Mouse (Mus musculus): ENCODE results near the gene Ikzf4. TPM values are rescaled to one million over a fixed set of nuclear protein-coding genes. Genes with fewer than 3 reads are reported as not detected.
A peak's percentile ranks its signal among the peaks of the same experiment; 100 is the strongest.

Gene Ikzf4
- polyA plus RNA-seq, 1 experiment from 2014 or later, result 4.1 TPM

DNA sequence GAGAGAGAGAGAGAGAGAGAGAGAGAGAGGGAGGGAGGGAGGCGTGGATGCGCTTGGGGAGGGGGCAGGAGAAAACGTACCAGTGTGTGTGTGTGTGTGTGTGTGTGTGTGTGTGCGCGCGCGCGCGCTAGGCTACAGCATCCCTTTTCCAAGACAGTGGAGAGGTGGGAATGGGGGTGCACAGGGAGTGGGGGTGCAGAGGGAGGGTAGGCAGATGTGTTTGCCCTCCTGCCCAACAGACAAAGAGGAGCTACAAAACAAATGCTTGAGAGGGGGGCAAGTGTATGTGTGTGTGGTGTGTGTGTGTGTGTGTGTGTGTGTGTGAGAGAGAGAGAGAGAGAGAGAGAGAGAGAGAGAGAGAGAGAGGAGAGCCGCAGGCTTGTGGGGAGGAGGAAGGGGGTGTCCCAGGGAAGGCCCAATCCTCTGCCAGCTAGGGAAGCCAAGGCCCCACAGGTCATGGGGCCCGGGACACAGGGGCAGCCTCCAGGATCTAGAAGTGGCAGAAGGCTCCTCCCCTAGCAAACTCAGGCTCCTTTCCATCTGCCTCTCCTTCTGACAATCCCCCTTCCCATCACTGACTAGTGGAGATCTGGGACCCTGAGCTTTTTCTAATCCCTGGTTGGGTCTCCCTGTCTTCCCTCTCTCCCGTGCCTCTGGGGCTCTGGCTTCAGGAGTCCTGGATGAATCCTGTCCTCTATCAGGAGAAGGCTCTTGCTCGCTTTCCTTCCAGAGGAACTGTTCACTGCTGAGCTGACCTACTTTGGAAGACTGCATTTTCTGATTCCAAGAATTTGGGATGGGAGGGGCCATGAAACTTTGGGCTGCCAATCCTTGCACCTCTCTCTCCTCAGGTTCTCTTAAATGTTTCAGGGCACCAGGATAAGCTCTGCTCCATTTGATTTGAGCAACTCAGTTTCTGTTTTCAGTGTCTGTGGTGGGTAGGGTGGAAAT, 623 bp upstream of the Ikzf4 start:
- DNase-seq (ENCODE audit: low spot score), result peak; percentile 78
- peak overlapping the region; percentile 74 for H3K4me2 ChIP-seq (ENCODE audit: low read depth, low read length, severe bottlenecking)
- no peaks in the 10 kb centered on the region for H3K27me3 ChIP-seq (ENCODE audit: control insufficient read depth, insufficient read depth, low read length)
- peak; percentile 72 for ATAC-seq (replicated peaks; ENCODE audit: low FRiP score)
- peaks cover 10% of the 10 kb centered on the region; the same call in 1 of the 2 replicates for H3K4me1 ChIP-seq (replicated peaks; ENCODE audit: control insufficient read depth, insufficient read depth, low read length)
- WGBS, result 9% methylated on average over 11 of the region's 13 CpGs
- 0 out of 2 replicates have a peak overlapping the region, but pooled peaks have one; percentile 7 for H3K27ac ChIP-seq (ENCODE audit: low read depth, low read length)
- no peaks in the 10 kb centered on the region for H3K36me3 ChIP-seq (ENCODE audit: control insufficient read depth, insufficient read depth, low read length)
- peak overlapping the region; percentile 41 for H3K9ac ChIP-seq (ENCODE audit: low read length)
- no peaks in the 10 kb centered on the region for H3K9me3 ChIP-seq (ENCODE audit: control insufficient read depth, low read length)
- peak overlapping the region; percentile 47 for H3K4me3 ChIP-seq (ENCODE audit: low read depth, low read length)

DNA sequence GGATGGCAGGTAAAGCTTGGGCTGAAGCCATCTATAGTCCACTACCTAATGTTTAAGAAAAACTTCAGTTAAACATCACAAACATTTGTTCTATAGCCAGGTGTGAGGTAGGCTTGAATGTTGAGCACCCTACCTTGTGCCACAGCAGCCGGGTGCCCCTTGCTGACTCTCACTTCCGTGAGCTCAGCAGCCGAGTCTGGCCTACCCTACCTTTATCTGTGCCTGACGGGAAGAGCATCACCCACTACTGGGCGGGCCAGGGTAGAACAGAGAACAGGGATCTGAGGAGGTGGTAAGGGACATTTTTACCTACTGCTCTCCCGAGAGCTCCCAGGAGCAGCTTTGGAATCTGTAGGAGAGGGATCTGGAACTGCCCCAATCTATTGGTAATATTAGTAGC, 3.0 kb downstream of the Ikzf4 start:
- DNase-seq (ENCODE audit: low spot score) (no peak), ATAC-seq (replicated peaks; ENCODE audit: low FRiP score) (no peak)
- Histone ChIP-seq H3K27ac (ENCODE audit: low read depth, low read length) (no peak overlapping the region), H3K4me1 (replicated peaks; ENCODE audit: control insufficient read depth, insufficient read depth, low read length) (peaks cover 10% of the 10 kb centered on the region; the same call in 1 of the 2 replicates), H3K27me3 (ENCODE audit: control insufficient read depth, insufficient read depth, low read length) (no peaks in the 10 kb centered on the region), H3K4me2 (ENCODE audit: low read depth, low read length, severe bottlenecking) (no peak overlapping the region), H3K9me3 (ENCODE audit: control insufficient read depth, low read length) (no peaks in the 10 kb centered on the region), H3K9ac (ENCODE audit: low read length) (no peak overlapping the region), H3K36me3 (ENCODE audit: control insufficient read depth, insufficient read depth, low read length) (no peaks in the 10 kb centered on the region; the same call in 1 of the 2 replicates), H3K4me3 (ENCODE audit: low read depth, low read length) (no peak overlapping the region)
- 86% methylated on average over 6 of the region's 6 CpGs for WGBS

DNA sequence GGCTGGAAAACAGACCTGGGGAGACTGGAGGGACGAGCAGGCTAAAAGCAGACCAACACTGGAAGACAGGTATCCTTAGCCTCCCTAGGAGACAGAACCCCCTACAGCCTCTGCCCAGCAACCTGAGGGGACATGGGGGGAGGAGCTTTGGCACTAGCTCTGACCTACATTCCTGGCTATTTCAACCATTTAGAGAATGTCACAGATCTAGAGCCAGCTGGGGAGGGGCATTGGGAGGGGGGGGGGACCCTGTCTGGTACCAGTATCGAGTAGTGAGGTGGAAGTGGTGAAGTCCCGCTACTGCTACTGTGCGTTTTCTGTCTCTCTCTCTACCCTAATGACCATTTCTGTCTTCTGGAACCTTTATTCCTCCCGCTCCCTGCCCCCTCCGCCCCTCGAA, 3.9 kb downstream of the Ikzf4 start:
- no peak for DNase-seq (ENCODE audit: low spot score)
- no peak overlapping the region for H3K4me3 ChIP-seq (ENCODE audit: low read depth, low read length)
- no peak overlapping the region for H3K27ac ChIP-seq (ENCODE audit: low read depth, low read length)
- no peak for ATAC-seq (replicated peaks; ENCODE audit: low FRiP score)
- peaks cover 13% of the 10 kb centered on the region for H3K4me1 ChIP-seq (replicated peaks; ENCODE audit: control insufficient read depth, insufficient read depth, low read length)
- no peak overlapping the region for H3K4me2 ChIP-seq (ENCODE audit: low read depth, low read length, severe bottlenecking)
- WGBS, result 79% methylated on average over 7 of the region's 7 CpGs
- no peaks in the 10 kb centered on the region for H3K9me3 ChIP-seq (ENCODE audit: control insufficient read depth, low read length)
- H3K9ac ChIP-seq (ENCODE audit: low read length), result no peak overlapping the region
- no peaks in the 10 kb centered on the region for H3K27me3 ChIP-seq (ENCODE audit: control insufficient read depth, insufficient read depth, low read length)
- H3K36me3 ChIP-seq (ENCODE audit: control insufficient read depth, insufficient read depth, low read length), result no peaks in the 10 kb centered on the region; the same call in 1 of the 2 replicates

DNA sequence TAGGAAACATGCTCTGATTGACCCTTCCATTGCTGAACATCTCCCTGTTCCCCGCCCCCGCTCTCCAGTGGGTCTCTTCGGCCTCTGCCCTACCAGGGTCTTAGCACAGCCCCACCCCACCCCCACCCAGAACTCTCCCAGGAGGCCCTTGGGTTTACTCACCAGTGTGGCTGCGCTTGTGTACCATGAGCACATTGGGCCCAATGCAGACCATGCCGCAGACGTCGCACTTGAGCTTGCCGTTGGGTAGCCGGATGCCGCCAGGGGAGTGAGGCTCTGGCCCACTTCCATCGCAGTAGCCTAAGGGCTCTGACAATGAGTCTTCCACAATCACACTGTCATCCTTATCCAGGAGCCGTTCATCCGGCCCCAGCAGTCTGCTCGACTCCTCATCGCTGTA, 4.9 kb downstream of the Ikzf4 start:
- H3K4me3 ChIP-seq (ENCODE audit: low read depth, low read length), result no peak overlapping the region
- no peak for ATAC-seq (replicated peaks; ENCODE audit: low FRiP score)
- no peak overlapping the region for H3K9ac ChIP-seq (ENCODE audit: low read length)
- peaks cover 8% of the 10 kb centered on the region for H3K4me1 ChIP-seq (replicated peaks; ENCODE audit: control insufficient read depth, insufficient read depth, low read length)
- no peak for DNase-seq (ENCODE audit: low spot score)
- no peaks in the 10 kb centered on the region for H3K9me3 ChIP-seq (ENCODE audit: control insufficient read depth, low read length)
- no peak overlapping the region for H3K4me2 ChIP-seq (ENCODE audit: low read depth, low read length, severe bottlenecking)
- H3K27me3 ChIP-seq (ENCODE audit: control insufficient read depth, insufficient read depth, low read length), result no peaks in the 10 kb centered on the region
- no peaks in the 10 kb centered on the region; the same call in 1 of the 2 replicates for H3K36me3 ChIP-seq (ENCODE audit: control insufficient read depth, insufficient read depth, low read length)
- 93% methylated on average over 15 of the region's 15 CpGs for WGBS
- no peak overlapping the region for H3K27ac ChIP-seq (ENCODE audit: low read depth, low read length)

DNA sequence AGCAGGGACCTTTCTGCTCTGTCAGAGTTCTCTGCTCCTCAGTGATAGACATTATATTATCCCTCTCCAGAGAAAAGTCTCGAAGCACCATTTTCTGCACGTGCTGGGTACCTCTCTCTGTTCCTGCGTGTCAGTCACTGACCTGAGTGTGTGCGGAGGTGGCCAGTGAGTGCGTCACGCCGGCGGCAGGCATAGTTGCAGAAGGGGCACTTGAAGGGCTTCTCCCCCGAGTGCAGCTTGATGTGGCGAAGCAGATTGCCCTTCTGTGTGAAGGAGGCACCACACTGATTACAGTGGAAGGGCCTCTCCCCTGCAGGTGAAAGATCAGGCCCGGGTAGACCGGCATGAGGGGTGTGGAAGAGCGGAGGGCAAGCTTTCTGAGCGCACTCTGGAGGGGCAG, 5.8 kb downstream of the Ikzf4 start:
- Histone ChIP-seq H3K27ac (ENCODE audit: low read depth, low read length) (no peak overlapping the region), H3K36me3 (ENCODE audit: control insufficient read depth, insufficient read depth, low read length) (no peaks in the 10 kb centered on the region; the same call in 1 of the 2 replicates), H3K9me3 (ENCODE audit: control insufficient read depth, low read length) (no peaks in the 10 kb centered on the region), H3K9ac (ENCODE audit: low read length) (no peak overlapping the region), H3K27me3 (ENCODE audit: control insufficient read depth, insufficient read depth, low read length) (no peaks in the 10 kb centered on the region), H3K4me2 (ENCODE audit: low read depth, low read length, severe bottlenecking) (no peak overlapping the region), H3K4me1 (replicated peaks; ENCODE audit: control insufficient read depth, insufficient read depth, low read length) (peaks cover 6% of the 10 kb centered on the region), H3K4me3 (ENCODE audit: low read depth, low read length) (no peak overlapping the region)
- DNase-seq (ENCODE audit: low spot score) (no peak), ATAC-seq (replicated peaks; ENCODE audit: low FRiP score) (no peak)
- 91% methylated on average over 14 of the region's 14 CpGs for WGBS

DNA sequence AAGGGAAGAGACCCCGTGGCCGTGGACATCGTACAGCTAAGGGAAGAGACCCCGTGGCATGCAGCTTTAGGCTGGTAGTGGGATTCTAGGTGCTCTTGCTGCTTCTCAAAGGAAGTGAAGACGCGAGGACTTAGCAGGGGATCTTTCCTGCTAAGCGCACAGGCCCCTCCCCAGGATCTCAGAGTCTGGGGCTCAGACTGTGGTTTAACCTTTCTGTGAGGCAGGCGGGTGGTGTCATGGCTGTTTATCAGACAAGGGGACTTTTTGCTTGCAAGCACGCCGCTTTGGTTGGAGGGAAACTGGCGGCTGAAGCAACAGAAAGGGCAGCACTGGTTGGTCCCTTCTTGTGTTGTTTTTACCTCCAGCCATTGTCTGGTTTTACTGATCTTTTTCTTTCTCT, 8.8 kb downstream of the Ikzf4 start:
- DNase-seq (ENCODE audit: low spot score), result no peak
- Histone ChIP-seq H3K4me2 (ENCODE audit: low read depth, low read length, severe bottlenecking) (0 out of 2 replicates have a peak overlapping the region, but pooled peaks have one; percentile 5), H3K4me3 (ENCODE audit: low read depth, low read length) (no peak overlapping the region), H3K4me1 (replicated peaks; ENCODE audit: control insufficient read depth, insufficient read depth, low read length) (peaks cover 3% of the 10 kb centered on the region), H3K9ac (ENCODE audit: low read length) (peak overlapping the region; percentile 0), H3K36me3 (ENCODE audit: control insufficient read depth, insufficient read depth, low read length) (peaks cover 3% of the 10 kb centered on the region), H3K9me3 (ENCODE audit: control insufficient read depth, low read length) (no peaks in the 10 kb centered on the region), H3K27ac (ENCODE audit: low read depth, low read length) (no peak overlapping the region), H3K27me3 (ENCODE audit: control insufficient read depth, insufficient read depth, low read length) (no peaks in the 10 kb centered on the region)
- ATAC-seq (replicated peaks; ENCODE audit: low FRiP score), result no peak
- WGBS, result 11% methylated on average over 11 of the region's 11 CpGs

DNA sequence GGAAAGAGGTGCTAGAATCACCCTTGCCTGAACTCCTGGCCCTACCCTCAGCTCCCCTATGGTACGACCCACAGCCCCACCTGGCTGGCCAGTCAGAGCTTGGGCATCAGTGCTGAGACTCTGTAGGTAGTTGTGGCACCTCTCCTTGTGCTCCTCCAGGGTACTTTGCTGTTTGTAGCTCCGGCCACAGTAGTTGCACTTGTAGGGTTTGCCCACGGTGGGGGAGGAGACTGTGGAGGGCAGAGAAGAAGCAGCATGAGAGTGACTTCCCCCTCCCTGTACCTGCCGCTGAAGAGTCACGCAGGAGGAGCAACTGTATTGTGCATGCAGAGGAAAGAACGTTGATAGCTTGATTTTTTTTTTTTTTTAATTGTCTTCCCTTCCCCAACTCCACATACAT, 9.2 kb downstream of the Ikzf4 start:
- Histone ChIP-seq H3K4me1 (replicated peaks; ENCODE audit: control insufficient read depth, insufficient read depth, low read length) (peaks cover 3% of the 10 kb centered on the region), H3K9ac (ENCODE audit: low read length) (peak overlapping the region; percentile 0; the same call in 1 of the 2 replicates), H3K27ac (ENCODE audit: low read depth, low read length) (no peak overlapping the region), H3K4me2 (ENCODE audit: low read depth, low read length, severe bottlenecking) (no peak overlapping the region), H3K9me3 (ENCODE audit: control insufficient read depth, low read length) (no peaks in the 10 kb centered on the region), H3K36me3 (ENCODE audit: control insufficient read depth, insufficient read depth, low read length) (peaks cover 3% of the 10 kb centered on the region), H3K4me3 (ENCODE audit: low read depth, low read length) (no peak overlapping the region), H3K27me3 (ENCODE audit: control insufficient read depth, insufficient read depth, low read length) (no peaks in the 10 kb centered on the region)
- ATAC-seq (replicated peaks; ENCODE audit: low FRiP score) (no peak), DNase-seq (ENCODE audit: low spot score) (no peak)
- WGBS, result 49% methylated on average over 6 of the region's 6 CpGs

DNA sequence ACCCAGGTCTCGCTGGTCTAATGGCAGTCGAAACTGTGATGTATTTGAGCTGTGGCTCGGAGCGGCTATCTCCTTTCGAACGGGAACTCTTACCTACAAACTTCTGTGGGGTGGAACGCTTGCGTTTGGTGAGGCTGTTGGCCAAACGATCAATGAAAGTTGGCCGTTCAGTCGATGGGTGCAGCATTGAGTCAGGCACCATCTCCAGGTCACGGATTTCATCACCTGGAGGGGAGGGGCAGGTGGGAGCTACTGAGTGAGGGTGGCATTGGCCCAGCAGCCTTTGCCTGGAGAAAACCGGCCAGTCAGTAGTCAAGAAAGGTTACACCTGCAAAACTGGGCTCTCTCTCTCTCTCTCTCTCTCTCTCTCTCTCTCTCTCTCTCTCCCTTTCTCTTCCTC, 10.1 kb downstream of the Ikzf4 start:
- Histone ChIP-seq H3K9me3 (ENCODE audit: control insufficient read depth, low read length) (no peaks in the 10 kb centered on the region), H3K36me3 (ENCODE audit: control insufficient read depth, insufficient read depth, low read length) (peaks cover 3% of the 10 kb centered on the region), H3K9ac (ENCODE audit: low read length) (no peak overlapping the region), H3K27ac (ENCODE audit: low read depth, low read length) (no peak overlapping the region), H3K4me2 (ENCODE audit: low read depth, low read length, severe bottlenecking) (no peak overlapping the region), H3K4me3 (ENCODE audit: low read depth, low read length) (no peak overlapping the region), H3K27me3 (ENCODE audit: control insufficient read depth, insufficient read depth, low read length) (no peaks in the 10 kb centered on the region), H3K4me1 (replicated peaks; ENCODE audit: control insufficient read depth, insufficient read depth, low read length) (peaks cover 3% of the 10 kb centered on the region)
- DNase-seq (ENCODE audit: low spot score) (no peak), ATAC-seq (replicated peaks; ENCODE audit: low FRiP score) (no peak)
- 96% methylated on average over 13 of the region's 13 CpGs for WGBS
